Mouse (Mus musculus) CD4-positive helper T cell, adult 2 months (primary cell): ENCODE data around the gene Zfp882.
"Not testable (repeated sequence)": the region's sequence is repeated elsewhere in the genome, so short reads cannot be mapped to it uniquely, and the experiment has no call there.

Experiments used
- DNase-seq: peaks from one replicate; pipeline ENCODE4 v3.0.0-alpha.2; 2012; ENCODE audit warnings: low read depth, missing footprints, low spot score

The Zfp882 gene

DNA sequence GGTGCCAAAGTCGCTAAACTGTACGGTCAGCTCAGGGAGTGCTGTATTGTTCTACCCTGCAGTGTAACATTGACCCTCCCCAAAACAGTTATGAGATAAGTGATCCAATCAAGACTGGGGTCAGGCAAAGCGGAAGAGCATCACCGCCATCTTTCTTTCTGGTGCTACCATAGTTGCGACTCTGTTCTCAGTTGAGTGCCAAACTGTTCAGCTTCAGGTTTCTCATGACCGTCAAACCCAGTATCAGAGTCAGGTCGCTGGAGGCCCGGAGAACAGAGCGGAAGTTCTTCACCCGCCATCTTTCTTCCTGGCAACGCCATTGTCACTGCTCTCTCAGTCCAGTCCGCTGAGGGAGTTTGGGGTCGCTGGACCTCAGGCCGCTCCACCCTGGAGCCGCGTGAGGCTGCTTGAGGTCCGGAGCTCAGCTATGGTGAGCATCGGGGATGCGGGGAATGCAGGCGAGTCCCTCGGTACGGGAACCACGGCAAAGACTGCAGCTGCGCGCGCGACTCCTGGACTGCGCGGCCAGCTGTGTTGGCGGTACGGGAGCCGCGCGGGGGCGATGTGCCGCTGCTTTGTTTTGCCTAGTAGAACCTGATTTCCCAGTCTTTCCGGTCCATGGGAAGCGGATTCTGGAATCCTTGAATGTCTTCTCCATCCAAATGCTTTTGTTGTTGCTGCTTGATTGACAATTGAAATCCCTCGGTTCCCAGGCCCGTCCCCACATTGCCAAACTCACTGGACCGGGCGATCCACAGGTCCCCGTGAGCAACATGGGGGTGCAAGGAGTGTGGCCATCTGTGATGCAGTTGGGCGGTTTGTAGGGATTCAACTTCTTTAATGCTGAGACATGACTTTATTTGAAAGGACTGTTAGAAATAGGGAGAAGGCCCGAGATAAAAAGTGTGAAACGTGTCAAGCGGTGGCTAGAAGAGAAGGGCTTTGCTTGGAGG lies at the start of gene Zfp882, which contains the start of gene Zfp617:
TSS of gene Zfp882 (plus strand) at position 300 of the 953 bp plus-strand sequence.
TSS of gene Zfp617 (plus strand) at position 327 of the 953 bp plus-strand sequence.
- peak; percentile 85 for DNase-seq

DNA sequence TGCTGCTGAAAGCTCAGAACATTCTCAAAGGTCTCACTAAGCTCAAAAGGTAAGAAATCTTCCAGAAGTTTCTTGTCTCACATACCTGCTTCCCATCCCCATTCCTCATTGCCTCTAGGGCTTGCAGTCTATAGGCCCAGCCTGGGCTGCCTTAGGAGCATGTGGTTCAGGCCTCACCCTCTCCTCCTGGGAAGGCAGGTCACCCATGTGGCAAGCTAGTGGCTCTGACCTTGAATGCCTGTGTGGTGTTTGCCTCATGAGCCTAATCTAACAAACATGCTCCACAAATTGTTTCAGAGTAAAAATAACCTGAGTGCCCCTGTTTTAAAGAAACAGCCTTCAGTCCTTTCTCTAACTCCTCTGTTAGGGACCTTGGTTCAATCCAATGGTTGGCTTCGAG lies 46.9 kb upstream of the Zfp882 start:
- DNase-seq: not testable (repeated sequence)

DNA sequence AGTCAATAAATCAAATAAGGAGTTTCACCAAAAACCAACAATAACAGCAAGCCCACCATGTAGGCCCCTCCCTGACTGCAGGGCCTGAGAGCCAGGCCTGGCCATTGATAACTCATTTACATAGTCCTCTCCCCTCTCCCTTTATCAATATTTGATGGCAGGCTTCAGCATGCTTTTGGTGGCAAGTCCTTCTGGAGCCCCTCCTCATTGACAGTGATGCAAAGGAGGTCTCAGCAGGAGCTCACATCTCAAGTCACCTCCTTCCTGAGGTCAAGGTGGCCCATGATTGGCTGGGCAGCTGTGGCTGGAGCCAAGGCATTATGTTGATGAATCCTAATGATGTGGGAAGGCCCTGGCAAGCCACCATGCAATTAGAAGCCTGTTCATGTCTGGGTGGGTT lies 46.4 kb upstream of the Zfp882 start:
- not testable (repeated sequence) for DNase-seq

DNA sequence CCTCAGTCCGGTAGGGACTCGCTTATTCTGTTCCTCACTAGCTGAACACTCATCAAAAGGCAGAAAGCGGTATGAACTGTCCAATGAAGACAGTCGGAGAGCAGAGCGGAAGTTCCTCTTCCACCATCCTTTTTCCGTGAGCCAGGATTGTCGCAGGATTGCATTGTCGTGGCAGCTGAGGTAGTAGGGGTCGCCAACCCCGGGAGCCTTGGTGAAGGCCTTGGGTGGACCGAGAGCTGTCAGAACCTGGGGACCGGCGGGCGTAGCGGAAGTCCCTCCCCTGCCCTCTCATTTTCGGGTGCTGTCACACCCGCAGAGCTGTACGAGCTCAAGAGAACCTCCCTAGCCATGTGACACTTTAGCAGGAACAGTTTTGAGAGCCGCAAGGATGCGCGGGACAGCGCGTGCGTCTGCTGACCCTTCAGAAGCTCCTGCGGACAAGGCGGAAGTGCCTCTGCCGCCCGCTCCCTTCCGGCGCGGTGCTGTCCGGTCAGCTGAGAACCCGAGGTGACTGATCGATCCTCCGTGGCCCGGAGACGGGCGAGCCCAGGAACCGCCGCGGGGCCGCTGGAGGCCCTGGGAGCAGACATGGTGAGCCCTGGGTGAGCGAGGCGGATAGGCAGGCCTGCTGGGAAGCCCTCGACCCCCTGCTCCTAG lies 26.7 kb upstream of the Zfp882 start, which contains the start of gene Zfp709:
TSS of gene Zfp709 (plus strand) at position 402 of the 657 bp plus-strand sequence.
- DNase-seq: peak; percentile 77

DNA sequence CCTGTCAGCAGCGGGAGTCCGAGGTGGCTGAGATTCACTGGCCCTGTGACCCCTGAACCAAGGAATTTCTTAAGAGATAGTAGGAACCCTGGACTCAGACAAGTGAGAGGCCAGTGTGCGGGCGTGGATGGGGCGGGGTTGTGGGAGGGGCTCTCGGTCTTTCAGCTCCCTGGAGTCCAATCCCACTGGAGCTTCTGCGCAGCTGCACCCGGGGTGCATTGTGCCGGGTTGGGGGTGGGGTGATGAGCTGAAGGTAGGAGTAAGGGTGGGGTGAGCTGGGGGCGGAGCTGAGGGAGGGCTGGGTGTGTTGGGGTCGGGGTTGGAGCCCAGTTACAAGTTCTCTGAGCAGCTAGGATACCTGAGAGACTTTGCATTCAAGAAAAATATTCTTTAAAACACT lies 7.7 kb upstream of the Zfp882 start:
- DNase-seq: not testable (repeated sequence)

DNA sequence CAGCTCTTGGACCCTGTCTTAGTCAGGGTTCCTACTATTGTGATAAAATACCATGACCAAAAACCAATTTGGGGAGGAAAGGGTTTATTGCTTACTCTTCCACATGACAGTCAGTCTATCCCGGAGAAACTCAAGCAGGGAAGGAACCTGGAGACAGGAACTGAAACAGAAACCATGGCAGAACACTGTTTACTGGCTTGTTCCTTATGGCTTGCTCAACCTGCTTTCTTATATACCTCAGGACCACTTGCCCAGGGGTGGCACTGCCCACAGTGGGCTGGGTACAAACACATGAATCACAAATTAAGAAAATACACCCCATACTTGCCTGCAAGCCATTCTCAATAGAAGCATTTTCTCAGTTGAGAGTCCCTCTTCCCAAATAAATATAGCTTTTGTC lies 5.3 kb upstream of the Zfp882 start:
- DNase-seq: not testable (repeated sequence)

DNA sequence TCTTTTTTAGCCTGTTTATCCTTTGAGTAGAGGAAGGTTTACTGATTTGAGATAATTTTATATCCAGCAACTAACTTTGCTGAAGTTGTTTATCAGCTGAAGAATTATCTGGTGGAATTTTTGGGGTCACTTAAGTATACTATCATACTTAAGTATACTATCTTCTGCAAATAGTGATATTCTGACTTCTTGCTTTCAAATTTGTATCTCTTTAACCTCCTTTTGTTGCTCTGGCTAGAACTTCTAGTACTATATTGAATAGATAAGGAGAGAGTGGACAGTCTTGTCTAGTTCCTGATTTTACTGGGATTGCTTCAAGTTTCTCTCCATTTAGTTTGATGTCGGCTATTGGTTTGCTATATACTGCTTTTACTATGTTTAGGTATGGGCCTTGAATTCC lies 1.6 kb upstream of the Zfp882 start:
- no peak for DNase-seq

DNA sequence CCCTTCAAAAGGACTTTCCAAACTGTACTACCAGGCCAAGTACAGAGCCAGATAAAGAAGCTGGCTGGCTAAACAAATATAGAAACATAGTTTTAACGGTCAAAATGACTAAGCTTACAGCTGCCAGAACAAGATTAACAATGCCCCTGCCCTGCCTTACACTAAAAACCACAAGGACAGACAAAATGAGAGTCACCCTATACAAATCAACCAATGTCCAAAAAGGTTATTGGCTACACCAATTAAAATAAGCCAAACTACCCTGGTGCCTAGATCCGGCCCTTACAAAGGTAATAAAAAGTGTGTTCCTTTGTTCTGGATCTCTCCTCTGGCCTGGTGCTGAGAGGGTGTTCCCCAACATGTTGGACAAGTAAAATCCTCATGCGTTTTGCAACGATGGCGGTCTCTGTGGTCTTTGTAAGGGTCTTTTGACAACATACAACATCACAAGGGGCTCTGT lies 580 bp upstream of the Zfp882 start:
- no peak for DNase-seq

DNA sequence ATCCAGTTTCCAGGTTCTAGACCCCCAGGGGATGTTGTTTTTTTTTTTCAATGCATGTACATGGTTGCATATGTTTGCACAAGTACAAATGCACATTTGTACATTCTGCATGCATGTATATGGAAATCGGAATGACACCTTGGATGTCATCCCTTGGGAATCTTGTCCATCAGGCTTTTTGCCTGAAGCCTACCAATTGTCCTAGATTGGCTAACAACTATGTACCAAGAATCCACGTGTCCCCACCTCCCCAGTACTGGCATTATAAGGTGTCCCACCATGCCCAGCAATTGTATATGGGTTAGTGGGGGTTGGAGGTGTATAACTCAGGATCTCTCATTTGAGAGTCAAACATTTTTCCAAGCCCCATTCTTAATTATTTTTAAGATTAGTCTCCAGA lies 3.9 kb downstream of the Zfp882 start:
- DNase-seq: no peak

DNA sequence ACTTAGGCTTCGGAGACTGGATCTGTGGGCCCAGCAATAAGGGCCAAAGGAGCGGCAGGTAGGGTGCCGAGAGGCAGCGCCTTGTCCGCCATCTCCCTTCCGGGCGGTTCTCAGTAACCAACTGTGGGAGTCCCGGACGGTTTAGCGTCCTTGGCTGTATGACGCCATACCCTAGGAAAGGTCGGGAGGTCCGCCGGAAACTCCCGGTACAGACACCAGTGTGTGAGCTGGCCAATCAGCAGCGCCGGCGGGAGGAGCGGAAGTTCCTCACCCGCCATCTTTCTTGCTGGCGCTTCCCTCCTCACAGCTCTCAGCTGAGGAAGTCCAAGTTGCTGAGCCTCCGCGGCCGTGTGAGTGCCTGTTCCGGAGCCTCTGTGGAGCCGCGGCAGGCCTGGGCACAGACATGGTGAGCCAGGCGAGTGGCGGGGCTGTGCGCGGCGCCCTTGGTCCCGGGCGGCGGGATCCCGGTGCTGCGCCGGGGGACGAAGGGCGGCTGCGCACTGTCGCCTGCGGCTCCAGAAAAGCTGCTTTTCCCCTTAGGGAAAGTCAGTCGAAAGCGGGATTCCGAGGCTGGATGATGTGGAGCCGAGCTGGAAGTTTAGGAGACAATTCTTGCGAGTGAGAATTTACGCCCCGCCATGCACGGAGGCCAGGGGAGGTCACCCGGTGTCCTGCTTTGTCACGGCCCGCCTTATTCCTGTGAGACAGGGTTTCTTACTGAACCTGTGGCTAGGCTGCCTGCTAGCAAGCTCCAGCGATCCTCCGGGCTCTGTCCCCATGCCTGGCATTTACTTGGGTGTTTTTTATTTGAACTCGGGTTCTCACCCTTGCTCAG lies 14.4 kb downstream of the Zfp882 start:
- DNase-seq: peak; percentile 94

DNA sequence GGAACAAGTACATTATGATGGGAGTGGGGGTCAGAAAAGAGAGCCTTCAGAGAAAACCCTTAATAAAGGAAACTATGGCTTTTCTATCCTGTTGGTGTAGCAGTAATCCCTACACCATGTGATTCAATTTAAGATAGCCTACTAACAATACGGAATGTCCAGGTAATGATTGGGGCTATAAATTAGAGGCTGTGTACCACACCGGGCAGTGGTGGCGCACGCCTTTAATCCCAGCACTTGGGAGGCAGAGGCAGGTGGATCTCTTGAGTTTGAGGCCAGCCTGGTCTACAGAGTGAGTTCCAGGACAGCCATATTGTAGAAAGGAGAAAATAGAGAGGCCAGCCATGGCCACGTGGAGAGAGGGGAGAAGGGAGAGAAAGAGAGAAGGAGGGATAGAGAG lies 17.4 kb downstream of the Zfp882 start:
- no peak for DNase-seq

DNA sequence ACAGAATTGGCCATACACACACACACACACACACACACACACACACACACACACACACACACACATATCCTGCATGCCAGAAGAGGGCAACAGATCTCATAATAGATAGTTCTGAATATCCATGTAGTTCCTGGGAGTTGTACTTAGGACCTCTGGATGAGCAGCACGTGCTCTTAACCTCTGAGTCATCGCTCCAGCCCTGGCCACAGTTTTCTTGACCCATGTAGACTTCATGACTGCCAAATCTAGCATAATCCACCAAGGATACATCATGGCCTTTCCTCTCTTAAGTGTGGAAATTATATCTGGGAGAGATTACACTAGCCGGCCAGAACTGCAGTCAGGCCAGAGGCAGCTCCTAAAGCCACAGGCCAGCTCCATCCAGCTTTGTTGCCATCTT lies 18.1 kb downstream of the Zfp882 start:
- no peak for DNase-seq

DNA sequence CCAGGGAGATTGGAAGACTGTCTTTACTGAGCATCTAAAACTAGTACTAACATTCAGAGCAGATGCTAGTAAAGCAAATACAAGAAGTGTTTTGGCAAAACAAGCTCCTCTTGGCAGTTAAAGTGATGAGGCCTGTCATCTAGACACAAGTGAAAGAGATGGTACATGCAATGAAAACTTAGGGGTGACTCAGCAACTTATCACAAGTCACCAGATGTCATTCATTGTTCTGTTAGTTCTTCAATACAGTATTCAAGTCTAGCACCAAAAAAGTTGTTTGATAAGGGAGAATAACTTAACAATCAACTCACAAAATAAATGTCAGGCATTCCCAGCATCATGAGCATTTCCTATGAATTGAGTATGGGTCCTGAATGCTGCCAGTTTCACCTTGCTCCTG lies 19.4 kb downstream of the Zfp882 start:
- no peak for DNase-seq

DNA sequence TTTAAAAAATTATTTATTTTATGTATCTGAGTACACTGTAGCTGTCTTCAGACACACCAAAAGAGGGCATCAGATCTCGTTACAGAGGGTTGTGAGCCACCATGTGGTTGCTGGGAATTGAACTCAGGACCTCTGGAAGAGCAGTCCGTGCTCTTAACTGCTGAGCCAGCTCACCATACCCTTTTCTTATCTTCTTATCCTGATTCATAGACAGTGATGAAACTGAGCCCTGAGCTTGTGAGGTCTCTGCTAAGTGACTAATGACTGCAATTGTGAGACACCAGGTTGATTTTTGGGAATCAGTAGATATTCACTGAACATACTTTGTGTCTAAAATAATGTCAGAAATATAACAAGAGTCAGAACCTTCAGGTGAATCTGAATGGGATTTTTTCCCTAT lies 29.6 kb downstream of the Zfp882 start:
- not testable (repeated sequence) for DNase-seq

DNA sequence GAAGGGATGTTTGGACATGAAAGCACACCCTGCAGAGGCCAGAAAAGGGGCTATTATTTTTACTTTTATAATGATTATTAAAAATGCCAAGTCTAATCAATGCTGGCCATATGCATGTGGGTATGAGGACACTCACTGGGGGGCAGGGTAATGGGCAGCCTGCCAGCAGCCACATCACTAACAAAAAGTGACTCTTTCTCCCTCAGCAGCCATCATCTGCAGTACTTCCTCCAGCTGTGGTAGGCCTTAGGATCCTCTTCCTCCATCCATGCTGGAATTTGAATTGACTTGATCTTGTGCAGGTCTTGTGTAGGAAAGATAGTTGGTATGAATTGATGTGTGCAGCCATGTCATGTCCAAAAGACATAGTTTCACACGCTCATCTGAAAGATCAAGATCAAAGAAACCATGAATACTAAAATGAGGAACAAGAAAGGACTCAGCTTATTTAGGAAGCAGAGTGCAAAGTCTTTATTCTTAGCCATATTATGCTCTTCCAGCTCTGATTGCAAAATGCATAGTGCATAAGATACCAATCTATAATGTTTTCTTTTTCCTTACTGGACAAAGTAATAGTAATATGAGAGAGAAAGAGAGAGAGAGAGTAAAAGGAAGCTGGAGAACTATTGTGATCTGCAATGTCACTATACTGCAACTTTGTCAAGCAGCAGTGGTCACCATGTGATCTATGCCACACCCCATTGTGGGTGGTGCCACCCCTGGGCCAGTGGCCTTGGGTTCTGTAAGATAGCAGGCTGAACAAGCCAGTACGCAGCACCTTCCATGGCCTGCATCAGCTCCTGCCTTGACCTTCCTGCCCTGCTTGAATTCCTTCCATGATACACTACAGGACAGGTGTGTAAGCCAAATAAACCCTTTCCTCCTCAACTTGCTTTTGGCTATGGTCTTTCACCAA lies 32.1 kb downstream of the Zfp882 start:
- DNase-seq: no peak

DNA sequence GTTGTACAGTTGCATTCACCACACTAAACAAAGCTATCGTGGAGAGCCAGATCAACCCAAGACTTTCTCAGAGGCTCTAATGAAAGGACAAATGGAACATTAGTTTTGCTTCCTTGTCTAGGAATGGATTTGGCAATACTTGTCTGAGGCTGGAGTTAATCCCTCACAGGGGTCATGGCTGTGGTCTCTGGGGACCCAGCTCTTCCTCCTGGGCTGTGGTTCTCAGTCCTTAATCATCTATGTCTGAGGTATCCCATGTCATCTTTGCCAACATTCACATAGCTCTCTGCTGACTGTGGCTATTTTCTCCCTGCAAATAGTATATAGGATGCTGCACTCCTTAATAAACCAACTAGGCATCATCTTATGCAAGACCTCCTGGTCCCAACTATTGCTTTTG lies 33.4 kb downstream of the Zfp882 start:
- no peak for DNase-seq

DNA sequence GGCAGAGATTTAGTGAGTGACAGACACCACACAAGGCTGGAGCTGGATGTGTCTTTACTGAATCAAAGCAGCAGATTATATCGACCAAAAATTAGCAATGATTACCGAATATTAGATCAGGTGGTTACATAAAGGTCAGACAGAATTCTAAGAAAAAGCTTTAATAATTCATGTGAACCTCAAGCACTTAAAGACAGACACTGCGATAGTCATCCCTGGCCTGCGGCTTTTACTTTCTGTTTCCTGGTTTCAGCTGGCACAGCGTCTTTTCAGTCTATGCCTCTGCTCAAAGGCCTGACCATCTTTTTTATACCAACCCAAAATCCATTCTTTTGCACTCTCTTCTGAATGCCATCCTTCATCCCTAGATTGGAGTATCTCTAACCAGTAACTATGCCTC lies 40.2 kb downstream of the Zfp882 start:
- DNase-seq: peak; percentile 47

DNA sequence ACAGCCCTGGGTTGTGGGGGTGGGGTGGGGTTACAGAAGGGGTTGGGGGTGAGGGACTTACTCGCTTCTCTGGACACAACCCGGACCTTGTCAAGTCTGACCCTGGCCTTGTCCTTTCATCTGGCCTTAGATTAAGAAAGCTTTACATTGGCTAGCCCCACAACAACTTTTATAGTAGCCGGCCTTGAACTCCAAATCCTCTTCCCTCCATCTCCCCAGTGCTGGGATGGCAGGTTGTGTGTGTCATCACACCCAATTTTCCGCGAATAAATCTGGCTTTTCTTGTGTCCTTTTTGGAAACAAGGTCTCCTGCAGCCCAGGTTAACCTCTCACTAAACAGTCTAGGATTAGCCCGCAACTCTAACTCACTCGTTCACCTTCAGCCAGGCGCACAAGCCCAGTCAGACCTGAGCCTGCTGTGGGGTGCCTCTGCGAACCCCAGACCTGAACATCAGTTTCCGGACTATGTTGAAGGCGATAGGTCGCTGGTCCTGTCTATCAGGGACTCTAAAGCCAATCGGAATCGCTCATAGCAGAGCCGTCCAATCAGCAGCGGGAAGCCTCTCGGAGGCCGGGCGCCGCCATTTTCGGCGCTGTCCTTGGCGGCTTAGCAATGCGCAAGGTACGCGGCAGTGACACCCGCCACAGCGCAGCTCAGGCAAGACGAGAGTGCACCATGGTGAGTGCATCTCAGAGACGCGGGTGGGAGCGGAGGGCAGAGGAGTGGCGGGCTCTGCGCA lies 42.2 kb downstream of the Zfp882 start, which contains the start of gene Zfp961:
TSS of gene Zfp961 (plus strand) at position 557 of the 740 bp plus-strand sequence.
- DNase-seq: peak; percentile 99

DNA sequence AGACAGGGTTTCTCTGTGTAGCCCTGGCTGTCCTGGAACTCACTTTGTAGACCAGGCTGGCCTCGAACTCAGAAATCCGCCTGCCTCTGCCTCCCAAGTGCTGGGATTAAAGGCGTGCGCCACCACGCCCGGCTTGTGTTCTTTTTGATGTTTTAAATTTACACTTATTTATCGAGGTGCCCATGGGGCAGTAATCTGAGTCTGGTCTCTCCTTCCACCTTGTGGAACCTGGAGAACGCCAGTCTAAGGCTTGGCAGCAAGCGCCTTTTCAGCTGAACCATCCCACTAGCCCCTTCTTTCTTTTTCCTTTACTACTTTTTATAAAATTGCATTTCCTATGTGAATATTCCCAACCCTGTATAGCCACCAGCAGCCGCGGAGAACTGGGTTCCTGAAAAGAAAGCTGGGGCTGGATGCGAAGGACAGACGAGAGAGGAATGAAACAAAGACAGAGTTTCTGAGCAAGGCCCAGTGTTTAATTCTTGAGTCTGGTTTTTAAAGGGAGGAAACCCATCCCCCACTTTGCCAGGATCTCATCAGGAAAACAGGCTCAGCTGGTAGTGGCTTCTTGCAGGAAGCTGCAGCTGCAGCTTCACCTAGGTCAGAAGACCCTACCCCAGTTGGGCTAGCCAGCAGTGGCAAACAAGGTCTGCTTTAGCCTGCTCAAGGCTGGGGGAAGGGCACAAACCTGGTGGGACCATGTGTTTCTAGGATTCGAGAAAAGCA lies 43.2 kb downstream of the Zfp882 start:
- peak; percentile 16 for DNase-seq
